Mouse (Mus musculus): ENCODE results near the gene Blvrb.

GRCm38 (mm10) chr7:27491856-27492255, 44.1 kb downstream of the Blvrb start:
- no peak for TF ChIP-seq CTCF (IDR thresholded peaks at IDR 0.05; ENCODE audit: control insufficient read depth, insufficient read depth, insufficient read length)
- no peak for TF ChIP-seq USF1 (IDR thresholded peaks at IDR 0.05; ENCODE audit: low read depth)

Measured in C2C12 (cell line).